Mouse (Mus musculus) lung, postnatal 10 days (tissue): ENCODE measurements around the gene Hgfac.

Experiments used
- DNase-seq: peaks from one replicate; pipeline ENCODE4 v3.0.0; 2021

Gene Hgfac

GRCm38 (mm10) chr5:35041268-35041829 is at the start of gene Hgfac:
TSS of gene Hgfac (plus strand) at chr5:35041509.
- DNase-seq = peak; percentile 49

DNA sequence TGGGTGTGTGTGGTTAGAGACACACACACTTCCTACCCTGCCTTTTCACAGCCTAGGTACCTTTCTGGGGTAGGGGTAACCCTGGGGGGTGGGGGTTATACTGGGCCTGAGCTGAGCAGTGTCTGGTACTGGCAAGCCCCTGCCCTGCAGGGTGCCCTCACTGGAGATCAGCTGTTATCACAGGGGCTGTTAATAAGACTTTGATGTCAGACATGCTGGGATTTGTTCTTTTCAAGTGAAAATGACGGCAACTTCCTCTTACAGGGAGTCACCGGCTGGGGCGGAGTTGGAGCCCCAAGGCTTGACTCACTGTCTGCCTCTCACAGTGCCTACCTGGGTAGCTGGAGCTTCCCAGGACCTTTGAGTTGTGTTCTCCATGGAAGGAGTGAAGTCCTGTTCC is 42.6 kb upstream of the Hgfac start:
- DNase-seq = no peak

- no peak for DNase-seq
Measured at GRCm38 (mm10) chr5:34999281-34999680, 42.0 kb upstream of the Hgfac start.

- no peak for DNase-seq
Measured at GRCm38 (mm10) chr5:35000323-35000722, 41.0 kb upstream of the Hgfac start.

DNA sequence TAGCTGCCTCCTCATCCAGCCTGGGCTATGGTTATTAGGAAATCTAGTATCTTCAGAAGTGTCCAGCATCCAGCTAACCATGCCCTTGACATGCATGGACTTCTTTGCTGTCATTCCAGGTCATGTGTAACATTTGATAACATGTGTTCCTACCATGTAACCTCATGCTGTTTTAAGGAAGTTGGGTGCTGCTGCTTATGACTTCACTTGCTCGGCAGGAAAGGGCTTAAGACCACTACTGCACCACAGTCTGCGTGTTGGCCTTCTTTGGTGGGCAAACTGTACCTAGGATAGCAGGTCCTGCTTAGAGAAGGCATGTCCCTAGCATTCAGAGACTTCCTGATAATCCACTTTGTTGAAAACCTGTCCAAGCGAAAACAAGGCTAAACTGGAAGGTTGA is 40.2 kb upstream of the Hgfac start:
- DNase-seq = no peak

- no peak for DNase-seq
Measured at GRCm38 (mm10) chr5:35003611-35004162, 37.6 kb upstream of the Hgfac start.

DNA sequence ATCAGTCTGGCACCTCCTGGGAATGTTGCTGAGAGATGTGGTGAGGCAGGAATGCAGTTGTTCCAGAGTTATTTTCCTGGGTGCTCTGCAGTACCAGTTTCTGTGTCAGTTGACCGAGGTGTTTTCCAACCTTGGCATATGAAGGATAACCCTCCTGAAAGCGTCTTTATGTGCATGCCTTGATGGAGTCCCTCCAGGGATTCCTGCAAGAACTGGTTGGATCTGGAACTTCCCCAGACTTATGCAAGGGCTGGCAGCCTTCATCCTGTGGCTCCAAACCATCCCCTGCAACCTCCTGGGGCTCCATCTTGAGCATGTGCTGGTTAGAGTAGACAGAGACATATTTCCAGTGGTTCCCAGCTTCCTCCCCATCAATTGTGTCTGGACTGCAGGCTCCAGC is 36.5 kb upstream of the Hgfac start:
- no peak for DNase-seq

- no peak for DNase-seq
Measured at GRCm38 (mm10) chr5:35005659-35006058, 35.6 kb upstream of the Hgfac start.

- peak; percentile 48 for DNase-seq
Measured at GRCm38 (mm10) chr5:35006599-35006998, 34.7 kb upstream of the Hgfac start.

- DNase-seq = no peak
Measured at GRCm38 (mm10) chr5:35009163-35009562, 32.1 kb upstream of the Hgfac start.

DNA sequence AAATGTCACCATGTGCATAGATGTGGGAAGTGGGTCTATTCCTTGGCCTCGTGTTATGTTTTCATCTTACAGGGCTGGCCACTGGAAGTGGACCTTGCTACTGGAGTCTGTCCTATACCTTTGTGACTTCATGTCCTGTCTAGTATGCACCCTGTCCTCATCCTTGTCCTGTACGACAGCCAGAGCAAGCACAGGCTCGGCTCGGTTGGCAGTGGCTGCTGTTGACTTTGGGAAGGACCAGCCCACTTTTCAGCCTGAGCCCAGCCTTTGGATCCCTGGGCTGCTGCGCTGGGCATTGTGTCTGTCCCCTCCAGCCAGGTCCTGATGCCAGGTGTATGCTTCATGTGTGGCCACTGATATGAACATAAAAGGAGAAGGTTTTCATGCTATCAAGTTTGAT is 30.7 kb upstream of the Hgfac start:
- no peak for DNase-seq

DNA sequence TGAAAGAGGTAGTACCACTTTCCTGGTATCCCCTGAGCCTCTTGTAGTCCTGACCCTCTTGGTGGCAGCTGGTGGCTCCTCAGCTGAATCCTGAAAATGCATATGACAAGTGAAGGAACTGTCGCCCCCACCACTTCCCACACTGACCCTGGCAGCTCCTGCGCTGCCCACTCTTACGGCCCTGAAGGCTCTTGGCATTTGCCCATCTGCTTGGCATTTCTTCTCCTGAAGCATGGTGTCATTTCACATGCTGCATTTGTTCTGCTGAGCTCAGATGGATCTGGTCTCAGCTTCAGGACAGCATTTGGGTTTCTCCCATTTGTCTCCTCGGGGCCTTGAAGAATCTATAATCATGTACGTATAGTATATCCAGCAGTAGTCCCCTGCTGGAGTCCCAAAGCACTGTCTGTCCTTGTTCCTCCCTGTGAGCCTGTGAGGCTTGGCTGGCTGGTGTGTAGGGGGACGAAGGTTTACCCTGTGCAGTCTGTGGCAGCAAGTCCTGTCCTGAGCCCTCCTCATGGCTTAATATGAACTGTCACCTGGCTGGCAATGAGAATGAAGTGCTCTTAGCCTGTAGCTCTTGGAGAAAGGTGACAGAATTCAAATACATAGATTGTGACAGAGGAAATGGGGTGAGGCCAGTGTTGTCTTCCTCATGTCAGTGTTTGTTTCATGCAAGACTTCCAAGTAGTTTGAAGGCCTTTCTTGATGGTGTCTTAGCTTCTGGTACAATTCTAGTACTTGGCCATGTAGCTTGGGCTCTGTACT is 30.0 kb upstream of the Hgfac start:
- DNase-seq = no peak

GRCm38 (mm10) chr5:35014036-35014435 is 27.3 kb upstream of the Hgfac start:
- DNase-seq = no peak

- no peak for DNase-seq
Measured at GRCm38 (mm10) chr5:35019673-35020300, 21.5 kb upstream of the Hgfac start.

DNA sequence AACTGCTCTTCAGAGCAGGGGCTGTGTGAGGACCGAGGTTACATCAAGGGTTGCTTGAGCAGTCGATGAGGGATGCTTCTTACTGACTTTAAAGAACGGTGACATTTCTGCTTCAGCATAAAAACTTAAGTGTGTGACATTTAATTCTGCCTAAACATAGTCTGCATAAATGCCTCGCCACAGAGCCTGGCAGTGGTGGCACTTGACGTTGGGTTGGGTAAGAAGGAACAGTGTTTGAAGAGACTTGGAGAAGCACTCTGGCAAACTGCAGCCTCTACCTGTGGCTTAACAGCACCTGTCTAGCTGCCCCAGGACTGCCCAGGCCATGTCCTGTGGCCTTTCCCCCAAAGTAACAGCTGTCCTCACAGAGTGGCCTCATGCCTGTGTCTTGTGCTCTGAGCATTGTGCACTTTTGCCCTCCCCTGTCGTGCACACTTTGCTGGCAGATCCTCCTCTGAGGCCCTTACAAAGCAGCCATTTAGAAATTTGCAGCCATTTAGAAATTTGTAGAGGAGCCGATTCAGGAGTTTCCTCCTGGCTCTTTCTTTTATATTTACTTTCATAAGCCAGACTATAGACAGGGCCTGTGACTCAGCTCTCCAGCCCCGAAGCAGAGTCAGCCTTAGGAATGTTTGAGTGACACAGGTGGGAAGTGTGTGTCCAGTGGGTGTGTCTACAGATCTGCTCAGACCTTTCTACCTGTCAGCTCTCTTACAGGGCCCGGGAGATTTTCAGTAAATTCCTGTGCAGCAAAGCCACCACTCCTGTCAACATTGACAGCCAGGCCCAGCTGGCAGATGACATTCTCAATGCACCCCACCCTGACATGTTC is 20.7 kb upstream of the Hgfac start:
- DNase-seq = no peak

GRCm38 (mm10) chr5:35024975-35025374 is 16.3 kb upstream of the Hgfac start:
- DNase-seq = peak; percentile 70

- DNase-seq = no peak
Measured at GRCm38 (mm10) chr5:35029303-35029702, 12.0 kb upstream of the Hgfac start.

DNA sequence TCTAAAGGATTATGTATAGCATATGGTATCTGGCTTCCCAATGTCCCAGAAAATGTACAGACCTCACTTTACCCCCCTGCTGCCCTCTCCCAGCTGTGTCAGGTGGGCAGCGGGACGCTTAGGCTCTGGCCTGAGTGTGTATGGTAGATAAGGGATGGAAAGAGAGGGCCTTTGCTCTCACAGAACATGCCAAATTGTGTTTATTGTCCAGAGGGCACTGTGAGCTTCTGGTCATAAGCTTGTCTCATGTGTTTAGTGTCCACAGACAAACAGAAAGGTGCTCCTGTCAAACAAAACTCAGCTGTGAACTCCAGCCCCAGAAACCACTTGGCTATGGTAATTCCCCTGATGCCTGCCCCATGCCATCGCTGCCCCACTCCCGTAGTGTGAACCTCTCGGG is 11.6 kb upstream of the Hgfac start:
- DNase-seq = no peak

- peak; percentile 66 for DNase-seq
Measured at GRCm38 (mm10) chr5:35033068-35033467, 8.2 kb upstream of the Hgfac start.

GRCm38 (mm10) chr5:35033619-35034018 is 7.7 kb upstream of the Hgfac start:
- no peak for DNase-seq

DNA sequence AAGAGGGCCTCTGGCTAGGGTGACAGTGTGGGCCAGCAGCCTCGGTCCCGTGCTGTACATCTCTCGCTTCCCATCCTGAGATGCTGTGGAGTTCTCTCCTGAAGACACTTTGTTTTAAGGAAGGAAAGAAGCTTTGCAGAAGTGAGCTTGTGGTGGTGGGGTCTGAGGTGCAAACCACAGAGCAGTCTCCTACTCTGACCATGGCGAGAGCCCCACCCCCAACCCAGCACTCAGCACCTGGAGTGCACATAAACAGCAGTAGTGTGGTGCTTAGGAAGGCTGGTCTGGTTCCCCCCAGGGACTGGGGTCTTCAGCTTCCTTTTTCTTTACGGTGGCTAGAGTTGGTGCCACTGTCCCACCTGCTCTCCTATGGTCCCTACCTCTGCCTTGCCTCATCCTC is 6.2 kb upstream of the Hgfac start:
- DNase-seq = no peak

DNA sequence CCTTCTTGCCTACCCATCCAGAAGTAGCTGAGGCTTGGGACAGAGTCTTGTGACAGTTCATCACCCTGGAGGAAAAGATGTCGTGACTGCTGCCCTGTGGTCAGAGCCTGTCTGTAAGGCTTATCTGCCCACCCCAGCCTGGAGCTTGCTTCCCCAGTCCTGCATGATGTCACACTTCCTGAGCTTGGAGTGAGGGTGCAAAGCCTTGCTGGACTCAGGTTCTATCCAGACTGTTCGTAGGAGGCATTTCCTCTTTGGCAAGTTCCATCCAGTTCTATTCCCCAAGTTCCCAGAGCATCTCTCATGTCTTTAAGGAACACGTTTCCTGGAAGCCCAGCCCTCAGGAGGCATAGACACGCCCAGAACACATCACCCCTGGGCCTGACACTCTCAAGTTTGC is 5.5 kb upstream of the Hgfac start:
- DNase-seq = peak; percentile 37

DNA sequence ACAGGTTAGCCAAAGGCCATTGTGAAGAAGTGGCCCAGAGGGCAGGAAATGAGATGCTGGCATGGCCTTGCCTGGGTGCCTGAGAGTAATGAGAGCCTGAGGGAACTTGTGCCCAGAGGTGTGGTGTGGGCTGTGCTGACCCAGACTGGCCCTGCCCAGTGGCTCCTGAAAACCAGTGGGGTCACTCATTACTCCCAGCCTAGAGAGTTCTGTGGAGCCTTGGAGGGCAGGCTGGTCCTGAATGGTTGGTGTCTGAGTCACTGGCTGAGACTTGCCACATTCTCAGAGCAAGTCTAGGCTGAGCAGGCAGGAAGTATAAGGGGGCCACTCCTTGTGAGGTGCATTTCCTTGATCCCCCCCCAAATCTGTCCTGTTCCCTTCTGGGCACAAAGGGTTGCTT is 3.9 kb upstream of the Hgfac start:
- DNase-seq = no peak
